Mouse (Mus musculus) T-helper 17 cell (primary cell): Measurements from ENCODE around the gene Ppm1n.

ENCODE experiments used
- in situ Hi-C, 2 experiments: fragments of 300-600 bp; cut with MboI, MseI; formaldehyde crosslinking; loops; 1 replicate in 1 of 2; 2 replicates in 1 of 2; pipeline ENCODE4 v1.15.1; 2025; ENCODE audit warnings: high pct_unique_total_duplicates in 2 of 2

Gene Ppm1n

DNA sequence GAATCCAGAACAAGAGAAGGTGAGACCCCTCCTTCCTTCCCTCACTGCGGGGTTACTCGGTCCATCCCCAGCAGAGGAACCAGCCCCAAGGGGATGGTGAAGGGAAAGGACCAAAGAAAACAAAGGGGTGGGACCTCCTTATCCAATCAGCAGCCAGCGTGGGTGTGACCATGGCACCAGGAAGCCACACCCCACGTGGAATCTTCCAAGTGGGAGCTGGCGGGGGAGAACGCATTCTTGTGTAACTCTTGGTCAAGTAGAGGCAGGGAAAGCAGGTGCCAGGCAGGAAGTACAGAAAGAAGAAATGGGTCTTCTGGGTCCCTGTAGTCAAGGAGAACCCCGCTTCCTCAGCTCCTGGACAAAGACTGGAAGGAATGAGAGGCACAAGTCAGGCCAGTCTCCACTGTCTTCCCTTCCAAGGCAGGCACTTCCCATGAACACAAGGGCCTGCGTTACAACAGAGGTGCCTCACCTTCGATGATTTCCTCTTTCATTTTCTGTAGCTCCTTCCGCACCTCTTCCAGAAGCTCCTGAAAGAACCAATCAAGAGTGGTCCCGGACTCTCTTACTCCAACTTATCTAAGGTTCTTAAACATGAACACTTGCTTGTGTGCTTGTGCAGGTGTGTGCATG, 22.4 kb downstream of the Ppm1n start:
- in situ Hi-C loops, result no loop called here

- in situ Hi-C loops, result no loop called here
Observed at GRCm38 (mm10) chr7:19256567-19256966, 23.3 kb downstream of the Ppm1n start.

GRCm38 (mm10) chr7:19255395-19255794, 24.5 kb downstream of the Ppm1n start:
- in situ Hi-C loops, result no loop called here

DNA sequence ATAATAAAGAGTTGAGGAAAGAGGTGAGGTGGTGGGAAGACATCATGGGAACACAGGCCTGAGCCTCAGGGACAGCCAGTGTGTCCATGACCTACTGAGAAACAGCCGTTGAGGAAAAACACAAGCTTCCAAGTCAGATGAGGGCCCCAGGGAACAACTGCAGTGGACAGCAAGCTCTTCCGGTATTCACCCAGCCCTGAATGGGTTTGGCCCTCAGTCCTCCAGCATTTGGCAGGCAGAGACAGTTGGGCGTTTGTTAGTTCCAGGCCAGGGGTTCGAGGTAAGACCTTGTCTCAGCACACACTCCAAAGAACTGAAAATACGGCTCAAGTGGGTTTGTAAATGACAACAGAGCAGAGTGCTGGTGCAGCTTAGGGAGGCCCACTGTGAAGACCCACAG, 26.4 kb downstream of the Ppm1n start:
- in situ Hi-C loops, result no loop called here

- in situ Hi-C loops, result no loop called here
Observed at GRCm38 (mm10) chr7:19252078-19252477, 27.8 kb downstream of the Ppm1n start.

- in situ Hi-C loops, result no loop called here
Observed at GRCm38 (mm10) chr7:19247511-19247910, 32.4 kb downstream of the Ppm1n start.

GRCm38 (mm10) chr7:19246855-19247254, 33.0 kb downstream of the Ppm1n start:
- in situ Hi-C loops, result no loop called here

- in situ Hi-C loops, result no loop called here
Observed at GRCm38 (mm10) chr7:19245083-19245482, 34.8 kb downstream of the Ppm1n start.

- in situ Hi-C loops, result loop anchor here (5.0 kb wide), 1 partner anchor 38 kb away; the partner anchor contains the start of genes Ppm1n (in 2 of the 2) and Rtn2 (in 2 of the 2)
Observed at GRCm38 (mm10) chr7:19243858-19244257, 36.0 kb downstream of the Ppm1n start.

DNA sequence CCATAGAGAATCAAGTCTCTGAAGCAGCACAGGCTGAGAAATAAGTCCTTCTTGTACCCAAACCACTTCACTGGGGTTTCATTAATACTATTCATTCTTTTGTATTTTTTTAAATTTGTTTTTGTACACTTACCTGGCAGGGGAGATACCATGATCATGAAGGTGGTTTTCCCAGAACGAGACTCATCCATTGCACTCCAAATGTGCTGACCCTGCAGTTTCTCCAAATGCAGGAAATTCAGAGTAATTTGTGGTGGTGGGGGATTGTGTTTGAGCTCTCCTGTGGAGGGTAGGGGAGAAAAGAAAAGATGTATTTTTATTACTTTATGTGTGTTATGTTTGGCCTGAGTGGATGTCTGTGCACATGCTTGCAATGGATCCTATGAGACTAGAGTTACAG, 37.9 kb downstream of the Ppm1n start:
- in situ Hi-C loops, result loop anchor here (5.0 kb wide), 1 partner anchor 40 kb away; the partner anchor contains the start of genes Ppm1n (in 2 of the 2) and Rtn2 (in 2 of the 2)

DNA sequence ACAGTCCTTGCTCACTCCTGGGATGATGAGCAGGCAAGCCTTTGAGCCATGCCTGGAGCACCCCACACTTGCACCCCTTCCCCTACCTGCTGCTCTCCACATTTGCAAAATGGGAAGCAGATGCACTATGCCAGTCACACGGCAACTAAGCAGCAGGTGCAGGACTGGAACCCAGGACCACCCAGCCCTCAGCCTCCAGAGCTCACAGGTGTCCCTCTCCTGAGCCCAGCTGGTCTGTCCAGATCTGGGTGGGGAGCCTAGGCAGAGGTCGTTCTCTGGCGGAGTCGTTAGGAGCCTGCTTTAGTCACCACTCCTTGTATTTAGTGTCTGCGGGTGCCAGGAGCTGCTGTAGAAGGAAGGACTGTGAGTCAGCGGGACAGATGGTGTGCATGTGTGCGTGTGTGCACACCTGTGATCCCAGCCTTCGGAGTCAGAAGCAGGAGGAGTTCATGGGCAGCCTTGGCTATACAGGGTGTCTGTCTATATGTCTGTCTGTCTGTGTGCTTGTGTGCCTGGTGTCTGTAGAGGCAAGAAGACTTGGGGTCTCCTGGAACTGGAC, 38.9 kb downstream of the Ppm1n start:
- in situ Hi-C loops, result loop anchor here (5.0 kb wide), 1 partner anchor 41 kb away; the partner anchor contains the start of genes Ppm1n (in 2 of the 2) and Rtn2 (in 2 of the 2)

DNA sequence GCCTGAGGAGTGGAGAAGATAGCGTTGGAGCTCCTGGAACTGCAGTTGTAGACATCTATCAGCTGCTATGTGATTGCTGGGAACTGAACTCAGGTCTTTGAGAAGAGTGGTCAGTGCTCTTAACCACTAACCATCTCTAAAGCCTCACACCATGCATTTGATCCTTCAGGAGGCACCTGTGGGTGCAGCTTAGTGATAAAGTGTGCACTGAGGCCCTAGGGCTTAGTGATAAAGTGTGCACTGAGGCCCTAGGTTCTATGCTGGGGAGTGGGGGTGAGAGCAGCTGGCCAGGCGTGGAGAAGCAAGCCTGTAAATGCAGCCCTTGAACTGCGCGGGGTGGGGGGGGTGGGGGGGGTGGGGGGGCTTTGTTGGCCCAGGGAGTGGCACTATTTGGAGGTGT, 39.9 kb downstream of the Ppm1n start:
- in situ Hi-C loops, result loop anchor here (5.0 kb wide), 1 partner anchor 42 kb away; the partner anchor contains the start of genes Ppm1n (in 2 of the 2) and Rtn2 (in 2 of the 2)

- in situ Hi-C loops, result no loop called here
Observed at GRCm38 (mm10) chr7:19239423-19239822, 40.4 kb downstream of the Ppm1n start.

DNA sequence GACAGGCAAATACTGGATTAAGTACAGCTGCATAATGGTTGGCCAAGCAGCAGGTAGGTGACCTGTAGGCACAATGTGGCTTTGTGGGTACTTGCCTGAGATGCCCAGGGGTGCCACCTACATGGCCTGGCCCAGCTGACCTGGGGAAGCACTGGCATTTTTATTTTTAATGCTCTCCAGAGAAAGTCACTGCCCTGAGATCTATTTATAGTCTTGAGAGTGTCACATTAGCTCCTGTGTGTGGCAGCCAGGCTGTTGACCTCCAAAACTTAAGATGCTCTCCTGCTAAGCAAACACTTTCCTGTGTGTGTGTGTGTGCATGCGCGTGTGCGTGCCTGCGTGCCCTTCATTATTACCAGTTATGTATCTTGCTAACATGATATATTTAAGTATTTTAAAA, 41.5 kb downstream of the Ppm1n start:
- in situ Hi-C loops, result no loop called here

DNA sequence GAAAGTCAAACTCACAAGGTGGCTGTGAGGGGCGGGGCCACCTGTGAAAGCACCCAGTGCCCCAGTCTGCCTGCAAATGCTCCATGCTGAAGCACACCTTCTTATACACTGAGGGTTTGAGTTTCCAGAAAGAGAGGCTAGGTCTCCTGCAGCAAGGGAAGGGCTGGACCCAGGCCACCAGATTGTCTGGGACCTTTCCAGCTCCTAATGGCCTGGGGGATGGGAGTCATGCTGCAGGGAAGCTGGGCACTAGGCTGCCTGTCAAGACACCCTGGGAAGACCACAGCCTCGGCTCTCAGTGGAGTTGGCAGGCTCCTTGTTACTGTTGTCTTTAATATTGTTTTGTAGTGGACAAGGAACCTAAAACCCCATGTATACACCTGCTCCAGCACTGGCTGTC, 43.5 kb downstream of the Ppm1n start:
- in situ Hi-C loops, result no loop called here

GRCm38 (mm10) chr7:19235092-19235671, 44.7 kb downstream of the Ppm1n start:
- in situ Hi-C loops, result no loop called here

GRCm38 (mm10) chr7:19234652-19235051, 45.2 kb downstream of the Ppm1n start:
- in situ Hi-C loops, result no loop called here

GRCm38 (mm10) chr7:19231849-19232248, 48.0 kb downstream of the Ppm1n start:
- in situ Hi-C loops, result no loop called here

DNA sequence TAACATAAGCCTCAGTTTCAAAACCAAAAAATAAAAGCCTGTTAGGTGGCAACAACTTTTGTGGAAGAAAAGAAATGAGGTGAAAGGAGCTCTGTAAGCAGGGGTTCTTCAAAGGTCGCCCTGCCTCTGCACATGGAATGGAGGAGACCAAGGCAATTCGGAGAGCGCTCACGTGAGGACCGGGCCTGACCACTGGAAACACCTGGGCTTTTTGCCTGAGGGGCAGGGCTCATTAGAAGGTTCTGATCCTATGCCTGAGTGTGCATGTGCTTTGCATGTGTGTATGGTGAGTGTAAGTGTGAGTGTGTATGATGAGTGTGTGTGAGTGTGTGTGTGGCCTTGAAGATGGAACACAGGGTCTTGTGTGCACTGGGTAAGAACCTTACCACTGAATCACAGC, 49.0 kb downstream of the Ppm1n start:
- in situ Hi-C loops, result no loop called here

GRCm38 (mm10) chr7:19230041-19230580, 49.8 kb downstream of the Ppm1n start:
- in situ Hi-C loops, result no loop called here

DNA sequence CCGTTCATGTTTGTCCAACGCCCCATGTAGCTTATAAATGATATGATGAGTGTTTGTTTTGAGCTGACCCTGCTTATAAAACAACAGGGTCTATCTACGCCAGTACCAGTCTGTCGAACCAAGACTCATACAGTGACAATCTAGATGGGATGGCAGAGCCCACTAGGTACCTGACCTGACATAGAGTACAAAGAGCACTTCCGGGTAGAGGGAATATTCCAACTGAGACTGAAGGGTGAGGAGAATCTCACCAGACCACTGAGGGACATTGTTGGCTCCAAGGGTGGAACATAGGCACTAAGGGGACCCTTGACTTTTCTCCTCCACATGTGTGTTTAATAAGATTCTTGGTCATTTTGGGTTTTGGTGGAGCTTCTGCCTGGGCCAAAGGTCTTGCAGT, 50.5 kb downstream of the Ppm1n start:
- in situ Hi-C loops, result no loop called here

- in situ Hi-C loops, result no loop called here
Observed at GRCm38 (mm10) chr7:19228793-19229148, 51.1 kb downstream of the Ppm1n start.
